Comparison of ENCODE assay signal across 24 mouse cellular contexts in genomic region chr4:40204374-40204773, GRCm38 (mm10). TPM values are rescaled to one million over a fixed set of nuclear protein-coding genes. Genes with fewer than 3 reads are reported as not detected.
A peak's percentile ranks its signal among the peaks of the same experiment; 100 is the strongest.
DNase-seq lines count a peak whose midpoint lies in the region; ATAC-seq and TF ChIP-seq lines count a peak whose summit lies in the region.
"Had no signal": no experiment of that assay in that cellular context is flagged by ENCODE, and none has a peak within 500 bp of the region (broad histone marks: within the 10 kb centered on the region; RNA-seq: fewer than 3 reads in every experiment).

No protein-coding gene starts in this region.

- TF ChIP-seq EP300 in lung, postnatal 0 days (IDR thresholded peaks at IDR 0.05), result no peak

- no peak overlapping the region for H3K4me2 ChIP-seq in liver, embryonic 11.5 days
- no peak overlapping the region for H3K4me2 ChIP-seq in lung, postnatal 0 days (replicated peaks; ENCODE audit: low read depth, low read length)

- peaks cover 25% of the 10 kb centered on the region for H3K36me3 ChIP-seq in liver, adult 2 months (ENCODE audit: control insufficient read depth, insufficient read depth, low read length)
- no peaks in the 10 kb centered on the region for H3K36me3 ChIP-seq in liver, embryonic 11.5 days (ENCODE audit: control insufficient read depth, insufficient read depth, low read length)
- 0 out of 2 replicates have a peak, but pooled peaks cover 12% of the 10 kb centered on the region for H3K36me3 ChIP-seq in lung, postnatal 0 days (ENCODE audit: insufficient read depth, low read length)

- H3K79me2 ChIP-seq in liver, adult 2 months (ENCODE audit: control insufficient read depth, insufficient read depth, low read length), result no peaks in the 10 kb centered on the region

- TF ChIP-seq CTCF in liver, adult 2 months (IDR thresholded peaks at IDR 0.05; ENCODE audit: low read depth, low read length), result no peak
- TF ChIP-seq CTCF in lung, postnatal 0 days (IDR thresholded peaks at IDR 0.05), result no peak
- TF ChIP-seq CTCF in lung, adult 2 months (IDR thresholded peaks at IDR 0.05; ENCODE audit: insufficient read depth, low read length), result no peak

- TF ChIP-seq POLR2A in liver, adult 2 months (IDR thresholded peaks at IDR 0.05; ENCODE audit: extremely low read depth, insufficient read depth, low read length), result no peak
- no peak for TF ChIP-seq POLR2A in lung, adult 2 months (IDR thresholded peaks at IDR 0.05; ENCODE audit: borderline replicate concordance, extremely low read depth, low read depth, low read length)

- no peak for DNase-seq in liver, adult 2 months (ENCODE audit: extremely low read depth, low read depth, low spot score)
- DNase-seq in liver, embryonic 11.5 days (ENCODE audit: low spot score), result no peak
- peak; percentile 69 for DNase-seq in lung, postnatal 0 days (ENCODE audit: low spot score)
- no peak for DNase-seq in lung, adult 2 months
- peak; percentile 34 for DNase-seq in ES-CJ7 (ENCODE audit: low read depth, low spot score)
- DNase-seq: adrenal gland, adult 2 months; adrenal gland, adult 8-10 months; adrenal gland, postnatal 10 days; adrenal gland, postnatal 14 days; adrenal gland, postnatal 25 days; adrenal gland, postnatal 36 days; B cell, adult 2 months; cerebellum, adult 11 months; cerebellum, adult 11-12 months; cerebellum, adult 18-20 months; cerebellum, adult 2 months had no signal

- peaks cover 5% of the 10 kb centered on the region; the same call in 1 of the 2 replicates for H3K4me1 ChIP-seq in liver, adult 2 months (ENCODE audit: control insufficient read depth, insufficient read depth, low read length)
- H3K4me1 ChIP-seq in liver, embryonic 11.5 days (replicated peaks; ENCODE audit: control insufficient read depth, insufficient read depth, low read length), result no peaks in the 10 kb centered on the region
- no peaks in the 10 kb centered on the region for H3K4me1 ChIP-seq in lung, postnatal 0 days (ENCODE audit: insufficient read depth, low read depth, low read length)
- no peaks in the 10 kb centered on the region for H3K4me1 ChIP-seq in lung, adult 2 months (ENCODE audit: control insufficient read depth, insufficient read depth, low read length)
- peaks cover 6% of the 10 kb centered on the region for H3K4me1 ChIP-seq in brown adipose tissue, adult 24 weeks (ENCODE audit: control insufficient read depth, insufficient read depth, insufficient read length, low read length)

- no peak for ATAC-seq in liver, embryonic 11.5 days (replicated peaks; ENCODE audit: low FRiP score)
- peak; percentile 65 for ATAC-seq in lung, postnatal 0 days
- ATAC-seq in megakaryocyte progenitor cell, adult 5-6 weeks (replicated peaks; ENCODE audit: poor library complexity), result no peak
- no peak for ATAC-seq in monocyte, adult 5-6 weeks (replicated peaks; ENCODE audit: insufficient number of reproducible peaks, low FRiP score, low TSS enrichment, poor library complexity, severe bottlenecking)
- ATAC-seq: activated CD4-positive, CD25-positive, alpha-beta regulatory T cell, adult 4 months; CD4-positive, CD25-positive, alpha-beta regulatory T cell, adult 4 months; Patski had no signal

- no peaks in the 10 kb centered on the region for H3K9me3 ChIP-seq in liver, embryonic 11.5 days (ENCODE audit: control insufficient read depth, low read length)
- H3K9me3 ChIP-seq in lung, postnatal 0 days (ENCODE audit: low read length), result no peaks in the 10 kb centered on the region
- H3K9me3 ChIP-seq: G1E had no signal

- peak overlapping the region; percentile 82 for H3K27ac ChIP-seq in liver, adult 2 months (replicated peaks; ENCODE audit: insufficient read depth, low read depth, low read length)
- no peak overlapping the region for H3K27ac ChIP-seq in liver, embryonic 11.5 days (ENCODE audit: low read depth, low read length)
- peak overlapping the region; percentile 14; the same call in 1 of the 2 replicates for H3K27ac ChIP-seq in lung, postnatal 0 days (ENCODE audit: low read length)
- H3K27ac ChIP-seq in brown adipose tissue, adult 24 weeks (replicated peaks; ENCODE audit: low read depth, low read length), result peak overlapping the region; percentile 82

- H3K9ac ChIP-seq in liver, adult 2 months (ENCODE audit: low read depth, low read length), result 0 out of 2 replicates have a peak overlapping the region, but pooled peaks have one; percentile 21
- no peak overlapping the region for H3K9ac ChIP-seq in liver, embryonic 11.5 days (ENCODE audit: low read depth, low read length)
- H3K9ac ChIP-seq in lung, postnatal 0 days (replicated peaks; ENCODE audit: low read depth), result no peak overlapping the region

- no peak overlapping the region for H3K4me3 ChIP-seq in liver, adult 2 months (ENCODE audit: insufficient read depth, low read depth, low read length)
- H3K4me3 ChIP-seq in liver, embryonic 11.5 days (ENCODE audit: low read depth, low read length), result no peak overlapping the region
- H3K4me3 ChIP-seq in lung, postnatal 0 days (ENCODE audit: low read depth, low read length), result no peak overlapping the region
- no peak overlapping the region for H3K4me3 ChIP-seq in lung, adult 2 months (replicated peaks; ENCODE audit: extremely low read depth, low read depth, low read length)
- H3K4me3 ChIP-seq in brown adipose tissue, adult 24 weeks (ENCODE audit: insufficient read depth, low read depth, low read length), result no peak overlapping the region

- WGBS in liver, adult 2 months, result 45% methylated on average over 3 of the region's 3 CpGs
- WGBS in liver, embryonic 11.5 days, result 86% methylated on average over 3 of the region's 3 CpGs
- 74% methylated on average over 3 of the region's 3 CpGs for WGBS in lung, postnatal 0 days
- WGBS in lung, adult 2 months, result 79% methylated on average over 3 of the region's 3 CpGs

- H3K27me3 ChIP-seq in liver, adult 2 months (ENCODE audit: control insufficient read depth, insufficient read depth, low read length), result no peaks in the 10 kb centered on the region
- H3K27me3 ChIP-seq in liver, embryonic 11.5 days (replicated peaks; ENCODE audit: control insufficient read depth, insufficient read depth, low read length), result no peaks in the 10 kb centered on the region
- H3K27me3 ChIP-seq in lung, postnatal 0 days (replicated peaks; ENCODE audit: insufficient read depth, low read length), result no peaks in the 10 kb centered on the region
- H3K27me3 ChIP-seq: CH12.LX, Patski had no signal

RNA-seq across cellular contexts. Expression of gene Ddx58, which starts 35.3 kb away (rescaled TPM):
- 29.2 and 29.9 TPM in 2 replicates for total RNA-seq in liver, adult 2 months (2014; rRNA removed)
- 9.1 and 11.6 TPM in 2 replicates for polyA plus RNA-seq in liver, adult 2 months (2012; rRNA removed)
- 2.5 and 2.9 TPM in 2 replicates for polyA plus RNA-seq in liver, embryonic 11.5 days (2014; fragmentation: Nextera tagmentation; extraction: Ambion mirVana)
- polyA plus RNA-seq in lung, postnatal 0 days (2015; fragmentation: Nextera tagmentation; extraction: Ambion mirVana), result 15.3 and 18.1 TPM in 2 replicates
- polyA plus RNA-seq in lung, adult 2 months (2012; rRNA removed), result 14.0 and 21.8 TPM in 2 replicates
- 12.0 and 16.6 TPM in 2 replicates for polyA plus RNA-seq in brown adipose tissue, adult 24 weeks (2012; ENCODE audit: insufficient read depth, insufficient read length, missing spikeins)
- 6.7 and 13.3 TPM in 2 replicates for total RNA-seq in megakaryocyte progenitor cell, adult 5-6 weeks (2015)
- 8.2 and 9.8 TPM in 2 replicates for total RNA-seq in megakaryocyte progenitor cell, adult 5-6 weeks (2017)
- 40.6 to 102 TPM (median 50.8 TPM) in 3 replicates for total RNA-seq in monocyte, adult 5-6 weeks (2017)

Comparison
In these comparisons a context has a peak if more than half of its experiments do, and no peak if none do; other contexts are left out.
1. DNase-seq: peak in lung, postnatal 0 days (single experiment) and ES-CJ7 (single experiment); none in liver, adult 2 months (single experiment), liver, embryonic 11.5 days (single experiment) and lung, adult 2 months (single experiment).